Mouse (Mus musculus) gastrocnemius, adult 18-20 months (tissue): ENCODE results near the gene Nudt21. TPM values are rescaled to one million over a fixed set of nuclear protein-coding genes. Genes with fewer than 3 reads are reported as not detected.

Experiments used
- DNase-seq: peaks from one replicate; pipeline ENCODE4 v3.0.0; 2021; ENCODE audit warnings: low spot score
- total RNA-seq, 2 experiments: library from RNA; stranded (reverse); gene quantifications; 2 replicates each; pipeline ENCODE4 v1.2.3; 2021

The Nudt21 gene
- total RNA-seq, 2 experiments from 2014 or later = 10.5 to 12.3 TPM

- no peak for DNase-seq
Observed at GRCm38 (mm10) chr8:94004139-94004538, 32.7 kb downstream of the Nudt21 start.

GRCm38 (mm10) chr8:93998961-93999360 is 37.9 kb downstream of the Nudt21 start:
- no peak for DNase-seq

GRCm38 (mm10) chr8:93989739-93990138 is 47.1 kb downstream of the Nudt21 start:
- DNase-seq = no peak

- no peak for DNase-seq
Observed at GRCm38 (mm10) chr8:93984731-93985130, 52.1 kb downstream of the Nudt21 start.

GRCm38 (mm10) chr8:93983827-93984226 is 53.0 kb downstream of the Nudt21 start:
- no peak for DNase-seq

GRCm38 (mm10) chr8:93981679-93982215 is 55.1 kb downstream of the Nudt21 start:
- no peak for DNase-seq

GRCm38 (mm10) chr8:93980141-93980540 is 56.7 kb downstream of the Nudt21 start:
- DNase-seq = no peak

- DNase-seq = no peak
Observed at GRCm38 (mm10) chr8:93976446-93977211, 60.2 kb downstream of the Nudt21 start.

GRCm38 (mm10) chr8:93975358-93975757 is 61.5 kb downstream of the Nudt21 start:
- DNase-seq = no peak

- no peak for DNase-seq
Observed at GRCm38 (mm10) chr8:93974602-93975186, 62.1 kb downstream of the Nudt21 start.

GRCm38 (mm10) chr8:93973831-93974375 is 62.9 kb downstream of the Nudt21 start:
- DNase-seq = no peak

GRCm38 (mm10) chr8:93972971-93973734 is 63.7 kb downstream of the Nudt21 start:
- no peak for DNase-seq

GRCm38 (mm10) chr8:93972211-93972610 is 64.6 kb downstream of the Nudt21 start:
- DNase-seq = no peak

- no peak for DNase-seq
Observed at GRCm38 (mm10) chr8:93971451-93971850, 65.4 kb downstream of the Nudt21 start.

- no peak for DNase-seq
Observed at GRCm38 (mm10) chr8:93969626-93970340, 67.0 kb downstream of the Nudt21 start.

GRCm38 (mm10) chr8:93968293-93968692 is 68.5 kb downstream of the Nudt21 start:
- no peak for DNase-seq

Other genes starting within 250 kb of the Nudt21 start
- 1 to 10 TPM; 5.3 to 6.8 TPM for gene Gnao1, start 227.1 kb downstream of the Nudt21 start, total RNA-seq
- 100 to 1,000 TPM; 106 to 122 TPM for gene Amfr, start 24.2 kb downstream of the Nudt21 start, total RNA-seq
- 10 to 100 TPM; 22.0 to 26.2 TPM for gene Ogfod1, start 167 bp upstream of the Nudt21 start, total RNA-seq
- 1 to 10 TPM; 2.2 to 2.5 TPM for gene Bbs2, start 61.9 kb upstream of the Nudt21 start, total RNA-seq
- gene Mt4, start 100.2 kb upstream of the Nudt21 start, total RNA-seq = not detected
- 1 to 10 TPM in 1 of 2 experiments, under 1 TPM in 1; 0.78 to 1.8 TPM for gene Mt3, start 115.6 kb upstream of the Nudt21 start, total RNA-seq
- 100 to 1,000 TPM in 1 of 2 experiments, 10 to 100 TPM in 1; 18.7 to 229 TPM for gene Mt2, start 135.6 kb upstream of the Nudt21 start, total RNA-seq
- gene Mt1, start 142.1 kb upstream of the Nudt21 start, total RNA-seq = 100 to 1,000 TPM in 1 of 2 experiments, 10 to 100 TPM in 1; 22.5 to 181 TPM
- gene Nup93, start 177.5 kb upstream of the Nudt21 start, total RNA-seq = 10 to 100 TPM in 1 of 2 experiments, 1 to 10 TPM in 1; 9.9 to 10.3 TPM